Mouse (Mus musculus) liver, postnatal 0 days (tissue): ENCODE measurements at regions not wholly inside any gene's neighbourhood (a gene's known extent, or its start where the extent isn't known, plus 50 kb on each side); places are given as distances from the start of the nearest gene placed in this dataset.
"Not testable (repeated sequence)": the region's sequence is repeated elsewhere in the genome, so short reads cannot be mapped to it uniquely, and the experiment has no call there.

Source experiments
- ATAC-seq: fragments of 200-750 bp; cut with Nextera tagmentation; 2 replicates; pipeline ENCODE4 v1.8.0; 2017; ENCODE audit warnings: mild to moderate bottlenecking, moderate library complexity
- DNase-seq: peaks from one replicate; pipeline ENCODE4 v3.0.0-alpha.2; 2016
- H3K27ac ChIP-seq: fragments of 300-500 bp; sonication (generic); 2 replicates; pipeline ENCODE4 v1.5.1; 2014; ENCODE audit warnings: antibody characterized with exemption, moderate library complexity, mild to moderate bottlenecking, low read depth
- H3K27me3 ChIP-seq: fragments of 300-500 bp; sonication (generic); 2 replicates; pipeline ENCODE4 v1.6.1; 2014; ENCODE audit warnings: low read length, control low read depth, mixed read lengths; ENCODE audit not compliant: insufficient read depth
- H3K36me3 ChIP-seq: fragments of 300-500 bp; sonication (generic); replicated peaks from 2 replicates; pipeline ENCODE4 v1.6.1; 2014; ENCODE audit warnings: mild to moderate bottlenecking, control low read depth, low read length, moderate library complexity, mixed read lengths; ENCODE audit not compliant: insufficient read depth
- H3K4me1 ChIP-seq: fragments of 300-500 bp; sonication (generic); 2 replicates; pipeline ENCODE4 v1.6.1; 2014; ENCODE audit warnings: antibody characterized with exemption, mild to moderate bottlenecking, control low read depth; ENCODE audit not compliant: insufficient read depth
- H3K4me2 ChIP-seq: fragments of 300-500 bp; sonication (generic); 2 replicates; pipeline ENCODE4 v1.6.1; 2014; ENCODE audit warnings: low read depth, mild to moderate bottlenecking, low read length, moderate library complexity, mixed read lengths
- H3K4me3 ChIP-seq: fragments of 300-500 bp; sonication (generic); 2 replicates; pipeline ENCODE4 v1.5.1; 2014; ENCODE audit warnings: low read depth, low read length
- H3K9ac ChIP-seq: fragments of 300-500 bp; sonication (generic); replicated peaks from 2 replicates; pipeline ENCODE4 v1.6.1; 2014; ENCODE audit warnings: mild to moderate bottlenecking, moderate library complexity
- H3K9me3 ChIP-seq: fragments of 300-500 bp; sonication (generic); 2 replicates; pipeline ENCODE4 v1.6.1; 2016; ENCODE audit warnings: mild to moderate bottlenecking, control low read depth, low read length, mixed read lengths
- CTCF ChIP-seq: sonication (generic); IDR thresholded peaks from 2 replicates; pipeline ENCODE4 v1.5.1; 2016; ENCODE audit warnings: antibody characterized with exemption, low read depth
- EP300 ChIP-seq: IDR thresholded peaks from 2 replicates; pipeline ENCODE4 v1.6.1; 2016; ENCODE audit warnings: antibody characterized with exemption, low read depth, mild to moderate bottlenecking
- WGBS: fragments of 180-500 bp; shearing (Covaris S2); extraction: QIAGEN DNeasy Blood & Tissue Kit; methylation state at CpG from one replicate; pipeline ENCODE4 v1.1.7; 2014; ENCODE audit not compliant: insufficient replicate concordance; 5-methylcytosine and 5-hydroxymethylcytosine counted together

DNA sequence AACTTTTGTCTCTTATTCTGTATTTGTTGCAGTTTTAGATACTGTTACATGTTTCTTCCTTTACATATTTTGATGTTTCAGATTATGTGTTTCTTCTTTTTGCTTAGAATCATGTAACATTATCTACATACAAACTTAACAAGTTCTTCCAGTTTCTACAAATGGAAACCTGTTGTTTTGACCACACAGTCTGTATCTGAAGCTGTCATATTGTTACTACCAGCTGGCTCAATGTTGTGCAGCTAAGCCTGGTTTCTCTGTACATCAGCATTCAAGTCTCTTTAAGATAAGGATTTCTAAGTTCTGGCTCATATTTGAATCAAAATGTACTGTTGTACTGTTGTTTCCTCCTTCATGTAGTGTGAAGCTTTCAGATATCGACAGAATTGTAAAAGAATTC, 65.4 kb upstream of the Vps41 start:
- Histone ChIP-seq H3K27ac (no peak overlapping the region), H3K4me1 (no peaks in the 10 kb centered on the region), H3K4me3 (no peak overlapping the region), H3K4me2 (no peak overlapping the region), H3K27me3 (no peaks in the 10 kb centered on the region), H3K36me3 (no peaks in the 10 kb centered on the region), H3K9me3 (peaks cover 2% of the 10 kb centered on the region; the same call in 1 of the 2 replicates), H3K9ac (no peak overlapping the region)
- TF ChIP-seq EP300 = no peak
- TF ChIP-seq CTCF = no peak
- ATAC-seq (no peak), DNase-seq (no peak)
- WGBS = 75% methylated on average over 1 of the region's 1 CpGs

DNA sequence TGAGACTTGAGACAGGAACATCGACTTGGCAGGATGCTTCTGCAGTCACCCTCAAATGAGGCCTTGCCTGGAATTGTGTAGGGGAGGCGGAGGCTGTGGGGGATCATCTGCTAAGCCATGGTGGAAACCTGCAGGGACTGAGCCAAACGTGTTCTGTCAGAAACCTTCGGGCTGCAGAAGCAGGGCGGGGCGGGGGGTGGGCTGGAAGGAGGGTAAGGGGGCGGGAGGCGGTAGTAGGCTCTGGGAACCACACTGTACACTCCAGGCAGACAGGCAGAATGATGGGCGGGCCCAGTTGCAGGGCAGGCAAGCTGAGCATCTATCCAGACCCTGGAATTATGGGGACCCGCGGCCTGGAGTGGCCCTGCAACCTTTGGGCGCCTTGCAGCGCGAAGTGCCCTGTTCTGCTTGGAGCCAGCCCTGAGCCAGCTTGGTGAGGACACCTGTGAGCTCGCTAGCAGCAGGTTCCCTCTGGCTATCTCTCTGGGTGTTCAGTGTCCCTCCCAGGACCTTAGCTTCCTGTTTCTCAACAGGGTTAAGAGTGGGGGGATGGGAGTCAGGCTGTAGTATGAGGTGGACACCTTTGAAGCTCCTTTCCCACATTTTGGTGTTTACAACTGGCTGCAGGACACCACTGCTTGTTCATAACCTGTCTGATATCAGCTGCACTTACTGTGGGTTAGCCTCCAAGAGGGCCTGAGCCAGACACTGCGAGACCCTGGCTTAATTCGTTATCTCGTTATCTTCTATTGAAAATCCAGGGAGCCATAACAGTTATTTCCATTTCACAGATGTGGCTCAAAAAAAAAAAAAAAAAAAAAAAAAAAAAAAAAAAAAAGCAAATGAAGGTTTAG, 102.1 kb upstream of the Vps41 start:
- Histone ChIP-seq H3K9ac (no peak overlapping the region), H3K4me2 (no peak overlapping the region), H3K27me3 (no peaks in the 10 kb centered on the region), H3K4me3 (no peak overlapping the region), H3K4me1 (no peaks in the 10 kb centered on the region), H3K27ac (no peak overlapping the region), H3K36me3 (no peaks in the 10 kb centered on the region), H3K9me3 (no peaks in the 10 kb centered on the region)
- no peak for ATAC-seq
- no peak for DNase-seq
- TF ChIP-seq CTCF = no peak
- TF ChIP-seq EP300 = no peak
- 27% methylated on average over 18 of the region's 18 CpGs for WGBS

DNA sequence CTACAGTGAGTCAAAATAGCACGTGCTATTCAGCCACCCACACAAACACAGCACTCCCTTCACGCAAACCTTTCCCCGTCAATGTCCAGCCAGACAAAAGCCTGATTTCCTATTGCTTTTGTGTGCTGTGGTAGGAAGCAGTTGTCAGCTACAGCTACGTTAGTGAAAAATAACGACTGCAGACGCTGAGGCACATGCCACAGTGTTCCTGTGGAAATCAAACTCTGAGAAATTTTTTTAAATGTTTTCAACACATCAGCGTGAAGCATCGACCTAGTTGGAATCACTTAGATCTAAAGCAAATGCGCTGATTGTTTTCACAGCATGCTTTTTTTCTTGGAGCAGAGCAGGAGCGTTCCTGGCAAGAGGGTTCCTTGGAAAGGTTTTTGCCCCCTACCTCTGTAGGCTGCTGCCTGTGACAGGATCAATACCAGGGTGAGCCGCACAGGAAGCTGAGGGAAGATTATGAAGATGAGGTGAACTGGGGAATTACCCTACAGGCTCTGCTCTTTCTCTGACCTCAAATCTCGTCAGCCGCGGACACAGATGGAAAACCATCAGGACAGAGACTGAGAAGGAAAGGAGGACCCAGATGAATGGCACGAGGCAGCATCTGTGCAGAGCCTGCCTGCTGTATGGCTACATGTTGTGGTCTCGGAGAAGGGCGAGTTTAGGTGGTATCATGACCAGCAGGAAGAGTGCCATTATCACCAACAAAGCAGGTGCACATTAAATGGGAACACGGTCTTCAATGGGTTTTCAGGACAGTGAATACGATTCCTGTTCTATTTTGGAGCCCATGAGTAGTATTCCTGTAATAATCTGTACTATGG, 136.2 kb upstream of the Vps41 start:
- Histone ChIP-seq H3K9ac (no peak overlapping the region), H3K27ac (no peak overlapping the region), H3K4me1 (no peaks in the 10 kb centered on the region), H3K4me3 (no peak overlapping the region), H3K4me2 (no peak overlapping the region), H3K27me3 (no peaks in the 10 kb centered on the region), H3K9me3 (no peaks in the 10 kb centered on the region), H3K36me3 (no peaks in the 10 kb centered on the region)
- 38% methylated on average over 19 of the region's 19 CpGs for WGBS
- DNase-seq (no peak), ATAC-seq (no peak)
- TF ChIP-seq CTCF (no peak), EP300 (no peak)

DNA sequence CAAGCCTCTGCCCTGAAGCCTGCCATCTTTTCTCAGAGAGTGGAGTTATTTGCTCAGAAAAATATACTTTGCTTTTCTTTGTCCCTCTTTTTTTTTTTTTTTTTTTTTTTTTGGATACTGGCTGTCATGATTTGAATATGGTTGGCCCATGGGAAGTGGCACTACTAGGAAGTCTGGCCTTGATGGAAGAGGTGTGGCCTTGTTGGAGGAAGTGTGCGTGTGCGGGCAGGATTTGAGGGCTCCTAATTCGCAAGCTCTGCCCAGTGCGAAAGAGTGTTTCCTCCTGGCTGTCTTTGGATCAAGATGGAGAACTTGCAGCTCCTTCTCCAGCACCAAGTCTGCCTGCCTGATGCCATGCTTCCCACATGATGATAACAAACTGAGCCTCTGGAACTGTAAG, 141.1 kb upstream of the Vps41 start:
- H3K9me3 ChIP-seq = no peaks in the 10 kb centered on the region
- no peak for DNase-seq
- no peak overlapping the region for H3K27ac ChIP-seq
- TF ChIP-seq EP300 = no peak
- no peak for TF ChIP-seq CTCF
- no peaks in the 10 kb centered on the region for H3K4me1 ChIP-seq
- WGBS = 75% methylated on average over 4 of the region's 4 CpGs
- ATAC-seq = no peak
- no peak overlapping the region for H3K9ac ChIP-seq
- H3K36me3 ChIP-seq = no peaks in the 10 kb centered on the region
- no peaks in the 10 kb centered on the region for H3K27me3 ChIP-seq
- H3K4me3 ChIP-seq = no peak overlapping the region
- no peak overlapping the region for H3K4me2 ChIP-seq

DNA sequence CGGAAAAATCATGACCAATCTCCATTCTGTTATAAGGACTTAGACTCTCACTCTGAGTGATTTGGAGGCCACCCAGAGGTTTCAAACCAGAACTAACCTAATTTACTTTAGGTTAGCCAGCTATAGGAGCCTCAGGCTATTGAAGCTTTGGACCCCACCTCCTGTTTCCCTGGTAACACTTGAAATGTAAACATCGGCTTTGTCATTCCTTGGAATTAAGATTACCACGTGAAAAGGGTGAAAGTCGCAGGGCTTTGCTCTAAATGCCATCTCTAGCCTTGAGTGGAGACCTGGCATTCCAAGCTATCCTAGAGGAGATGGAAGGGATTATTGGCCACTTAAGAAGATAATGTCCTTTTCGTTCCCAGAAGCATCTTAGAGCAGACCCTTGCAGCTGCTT, 141.5 kb upstream of the Vps41 start:
- Histone ChIP-seq H3K9me3 (no peaks in the 10 kb centered on the region), H3K27ac (no peak overlapping the region), H3K4me1 (no peaks in the 10 kb centered on the region), H3K27me3 (no peaks in the 10 kb centered on the region), H3K4me3 (no peak overlapping the region), H3K9ac (no peak overlapping the region), H3K4me2 (no peak overlapping the region), H3K36me3 (no peaks in the 10 kb centered on the region)
- no peak for TF ChIP-seq EP300
- TF ChIP-seq CTCF = no peak
- ATAC-seq (no peak), DNase-seq (no peak)
- WGBS = 29% methylated on average over 5 of the region's 5 CpGs

DNA sequence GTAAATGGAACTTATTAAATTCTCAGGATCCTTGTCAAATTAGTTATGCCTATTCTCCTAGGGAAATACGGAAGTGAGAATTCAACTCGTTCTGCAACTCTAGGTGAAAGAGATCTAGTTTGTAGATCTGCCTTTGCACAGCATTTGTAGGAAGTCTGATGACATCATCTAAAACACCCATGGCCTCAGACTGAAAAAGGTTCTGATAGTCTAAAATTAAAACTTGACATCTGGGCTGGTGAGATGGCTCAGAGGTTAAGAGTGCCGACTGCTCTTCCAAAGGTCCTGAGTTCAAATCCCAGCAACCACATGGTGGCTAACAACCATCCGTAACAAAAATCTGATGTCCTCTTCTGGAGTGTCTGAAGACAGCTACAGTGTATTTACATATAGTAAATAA, 144.5 kb upstream of the Pou6f2 start:
- WGBS = 71% methylated on average over 4 of the region's 4 CpGs
- not testable (repeated sequence) for H3K4me3 ChIP-seq, H3K36me3 ChIP-seq, H3K9me3 ChIP-seq, ATAC-seq, H3K9ac ChIP-seq, H3K4me2 ChIP-seq, DNase-seq, H3K27me3 ChIP-seq, H3K27ac ChIP-seq, H3K4me1 ChIP-seq
